ENCODE assay signal across 10 mouse cellular contexts in genomic region chr3:51636700-51637099, GRCm38 (mm10). TPM values are rescaled to one million over a fixed set of nuclear protein-coding genes. Genes with fewer than 3 reads are reported as not detected.
DNase-seq lines count a peak whose midpoint lies in the region; ATAC-seq and TF ChIP-seq lines count a peak whose summit lies in the region.
"Had no signal": no experiment of that assay in that cellular context is flagged by ENCODE, and none has a peak within 500 bp of the region (broad histone marks: within the 10 kb centered on the region; RNA-seq: fewer than 3 reads in every experiment).

No protein-coding gene starts in this region.

- no peaks in the 10 kb centered on the region for H3K27me3 ChIP-seq in heart, adult 2 months (ENCODE audit: control insufficient read depth, insufficient read depth, low read length)
- H3K27me3 ChIP-seq in MEL (ENCODE audit: control insufficient read depth in 1 of 2, insufficient read depth in 2 of 2, low read length in 2 of 2), result no peaks in the 10 kb centered on the region; a peak in 1 of 4 replicates
- H3K27me3 ChIP-seq in liver, embryonic 14.5 days (ENCODE audit: control insufficient read depth, insufficient read depth, low read length), result no peaks in the 10 kb centered on the region
- H3K27me3 ChIP-seq in forebrain, embryonic 12.5 days, result no peaks in the 10 kb centered on the region
- no peaks in the 10 kb centered on the region for H3K27me3 ChIP-seq in forebrain, postnatal 0 days (ENCODE audit: insufficient read depth, low read length)
- H3K27me3 ChIP-seq: embryonic facial prominence, embryonic 13.5 days; midbrain, embryonic 12.5 days had no signal

- TF ChIP-seq POLR2A in heart, adult 2 months (IDR thresholded peaks at IDR 0.05; ENCODE audit: insufficient read depth, low read depth, low read length), result no peak
- no peak for TF ChIP-seq POLR2A in MEL (IDR thresholded peaks at IDR 0.05; ENCODE audit: control insufficient read depth in 1 of 2, insufficient read depth in 1 of 2, low read depth in 1 of 2, low read length in 2 of 2, poor library complexity in 1 of 2)

- H3K36me3 ChIP-seq in heart, adult 2 months (ENCODE audit: control insufficient read depth, insufficient read depth, low read length), result no peaks in the 10 kb centered on the region
- peaks cover 0 to 24% of the 10 kb centered on the region in 2 experiments; a peak in 2 of 4 replicates for H3K36me3 ChIP-seq in MEL (ENCODE audit: control insufficient read depth in 1 of 2, insufficient read depth in 2 of 2, low read length in 2 of 2)
- H3K36me3 ChIP-seq in liver, embryonic 14.5 days (replicated peaks; ENCODE audit: control insufficient read depth, insufficient read depth, low read depth), result no peaks in the 10 kb centered on the region
- no peaks in the 10 kb centered on the region for H3K36me3 ChIP-seq in forebrain, embryonic 12.5 days (replicated peaks)
- H3K36me3 ChIP-seq in forebrain, postnatal 0 days (ENCODE audit: insufficient read depth), result no peaks in the 10 kb centered on the region
- H3K36me3 ChIP-seq: embryonic facial prominence, embryonic 13.5 days; midbrain, embryonic 12.5 days had no signal

- no peak for ATAC-seq in liver, embryonic 14.5 days (ENCODE audit: insufficient read depth)
- ATAC-seq in neutrophil, adult 5-6 weeks (ENCODE audit: extremely low read depth, insufficient number of reproducible peaks, low FRiP score, poor library complexity, severe bottlenecking), result peak; percentile 76
- no peak for ATAC-seq in forebrain, embryonic 12.5 days (ENCODE audit: low FRiP score)
- ATAC-seq in forebrain, postnatal 0 days, result no peak

- peak overlapping the region; percentile 26; the same call in 1 of the 2 replicates for H3K4me3 ChIP-seq in heart, adult 2 months
- peak overlapping the region; percentile 82 to 91 for H3K4me3 ChIP-seq in MEL (ENCODE audit: control insufficient read depth in 1 of 2, insufficient read depth in 1 of 2, low read depth in 2 of 2, low read length in 2 of 2)
- H3K4me3 ChIP-seq in liver, embryonic 14.5 days (ENCODE audit: insufficient read depth in 1 of 2, low read depth in 2 of 2, low read length in 2 of 2), result peak overlapping the region; percentile 38 to 39
- H3K4me3 ChIP-seq in forebrain, embryonic 12.5 days (replicated peaks), result no peak overlapping the region
- no peak overlapping the region for H3K4me3 ChIP-seq in forebrain, postnatal 0 days (ENCODE audit: low read depth, low read length)
- H3K4me3 ChIP-seq: embryonic facial prominence, embryonic 13.5 days; midbrain, embryonic 12.5 days had no signal

- TF ChIP-seq EP300 in heart, adult 2 months (IDR thresholded peaks at IDR 0.05; ENCODE audit: insufficient read depth, low read depth, low read length), result no peak
- TF ChIP-seq EP300 in MEL (IDR thresholded peaks at IDR 0.05; ENCODE audit: low read depth in 1 of 2, low read length in 2 of 2), result no peak
- no peak for TF ChIP-seq EP300 in liver, embryonic 14.5 days (IDR thresholded peaks at IDR 0.05; ENCODE audit: low read depth)

- H3K4me1 ChIP-seq in heart, adult 2 months (ENCODE audit: control insufficient read depth, insufficient read depth, low read length), result 0 out of 2 replicates have a peak, but pooled peaks cover 3% of the 10 kb centered on the region
- H3K4me1 ChIP-seq in MEL (ENCODE audit: control insufficient read depth in 1 of 2, insufficient read depth in 2 of 2, low read length in 2 of 2), result peaks cover 16 to 27% of the 10 kb centered on the region in 2 experiments
- peaks cover 0 to 4% of the 10 kb centered on the region in 2 experiments; a peak in 1 of 4 replicates for H3K4me1 ChIP-seq in liver, embryonic 14.5 days (replicated peaks; ENCODE audit: control insufficient read depth in 2 of 2, insufficient read depth in 2 of 2, low read length in 1 of 2)
- H3K4me1 ChIP-seq in forebrain, embryonic 12.5 days, result no peaks in the 10 kb centered on the region
- H3K4me1 ChIP-seq in forebrain, postnatal 0 days (ENCODE audit: insufficient read depth), result peaks cover 3% of the 10 kb centered on the region; the same call in 1 of the 2 replicates
- H3K4me1 ChIP-seq: midbrain, embryonic 12.5 days had no signal

- peak overlapping the region; percentile 31; the same call in 1 of the 2 replicates for H3K27ac ChIP-seq in heart, adult 2 months
- H3K27ac ChIP-seq in MEL (ENCODE audit: control insufficient read depth, low read depth, low read length), result peak overlapping the region; percentile 35; the same call in 1 of the 2 replicates
- no peak overlapping the region for H3K27ac ChIP-seq in liver, embryonic 14.5 days
- no peak overlapping the region for H3K27ac ChIP-seq in forebrain, embryonic 12.5 days
- no peak overlapping the region for H3K27ac ChIP-seq in forebrain, postnatal 0 days (ENCODE audit: low read depth, low read length)
- H3K27ac ChIP-seq: embryonic facial prominence, embryonic 13.5 days; midbrain, embryonic 12.5 days had no signal

- TF ChIP-seq CTCF in heart, adult 2 months (IDR thresholded peaks at IDR 0.05), result no peak
- TF ChIP-seq CTCF in MEL (IDR thresholded peaks at IDR 0.05 in 2 of 3, conservative IDR thresholded peaks at IDR 0.05 in 1 of 3; ENCODE audit: control insufficient read depth in 1 of 3, insufficient read depth in 1 of 3, low read depth in 2 of 3, low read length in 3 of 3, poor library complexity in 1 of 3, severe bottlenecking in 1 of 3), result no peak
- no peak for TF ChIP-seq CTCF in liver, embryonic 14.5 days (IDR thresholded peaks at IDR 0.05; ENCODE audit: low read depth)
- no peak for TF ChIP-seq CTCF in forebrain, postnatal 0 days (IDR thresholded peaks at IDR 0.05; ENCODE audit: low read depth)

- no peaks in the 10 kb centered on the region for H3K9me3 ChIP-seq in MEL (replicated peaks; ENCODE audit: insufficient read depth, low read length)
- H3K9me3 ChIP-seq in liver, embryonic 14.5 days (ENCODE audit: control insufficient read depth, low read length), result peaks cover 3% of the 10 kb centered on the region
- no peaks in the 10 kb centered on the region for H3K9me3 ChIP-seq in forebrain, embryonic 12.5 days
- H3K9me3 ChIP-seq in forebrain, postnatal 0 days (ENCODE audit: low read length), result no peaks in the 10 kb centered on the region

- WGBS in heart, adult 2 months, result 60% methylated on average over 20 of the region's 20 CpGs
- WGBS in liver, embryonic 14.5 days (ENCODE audit: insufficient replicate concordance), result 35% methylated on average over 20 of the region's 20 CpGs
- 95% methylated on average over 20 of the region's 20 CpGs for WGBS in forebrain, embryonic 12.5 days
- WGBS in forebrain, postnatal 0 days, result 93% methylated on average over 20 of the region's 20 CpGs

- no peak for TF ChIP-seq RAD21 in MEL (IDR thresholded peaks at IDR 0.05; ENCODE audit: low read depth, low read length)

- H3K79me2 ChIP-seq in heart, adult 2 months (replicated peaks; ENCODE audit: control insufficient read depth, insufficient read depth, low read length), result no peaks in the 10 kb centered on the region
- no peaks in the 10 kb centered on the region for H3K79me2 ChIP-seq in MEL (ENCODE audit: control insufficient read depth, insufficient read depth, low read length, poor library complexity)

- intact Hi-C loops in heart, adult 2 months (cut with DNase I), result no loop called here
- intact Hi-C loops in heart, postnatal 10 days (cut with DNase I), result no loop called here

- no peak overlapping the region; the same call in 1 of the 2 replicates for H3K9ac ChIP-seq in heart, adult 2 months (ENCODE audit: low read depth, low read length)
- H3K9ac ChIP-seq in MEL (ENCODE audit: control insufficient read depth, low read depth, low read length, poor library complexity, severe bottlenecking), result peak overlapping the region; percentile 69
- H3K9ac ChIP-seq in liver, embryonic 14.5 days (replicated peaks), result no peak overlapping the region
- no peak overlapping the region for H3K9ac ChIP-seq in forebrain, embryonic 12.5 days
- no peak overlapping the region for H3K9ac ChIP-seq in forebrain, postnatal 0 days
- H3K9ac ChIP-seq: embryonic facial prominence, embryonic 13.5 days; midbrain, embryonic 12.5 days had no signal

- peak; percentile 31 to 32 for DNase-seq in heart, adult 2 months
- no peak for DNase-seq in heart, postnatal 10 days
- DNase-seq in MEL (ENCODE audit: low read depth, low spot score), result peak; percentile 66
- no peak for DNase-seq in liver, embryonic 14.5 days (ENCODE audit: low read depth in 3 of 3, low spot score in 3 of 3)
- no peak for DNase-seq in urinary bladder, postnatal 14 days (ENCODE audit: low spot score)
- DNase-seq in forebrain, postnatal 0 days, result no peak

- peak overlapping the region; percentile 48 for H3K4me2 ChIP-seq in liver, embryonic 14.5 days (ENCODE audit: low read depth)
- H3K4me2 ChIP-seq in forebrain, embryonic 12.5 days, result no peak overlapping the region
- no peak overlapping the region for H3K4me2 ChIP-seq in forebrain, postnatal 0 days (ENCODE audit: low read depth)
- H3K4me2 ChIP-seq: embryonic facial prominence, embryonic 13.5 days; midbrain, embryonic 12.5 days had no signal

TF ChIP-seq in MEL, 35 proteins besides CTCF, POLR2A, EP300 and RAD21:
- TF ChIP-seq MEF2A (IDR thresholded peaks at IDR 0.05; ENCODE audit: extremely low read depth, insufficient replicate concordance, low read depth, low read length, poor library complexity, severe bottlenecking) (no peak), ELF1 (IDR thresholded peaks at IDR 0.05; ENCODE audit: low read depth, low read length) (peak; percentile 70), ETS1 (IDR thresholded peaks at IDR 0.05; ENCODE audit: low read depth, low read length) (0 out of 2 replicates have a peak, but pooled peaks have one; percentile 41), ZKSCAN1 (IDR thresholded peaks at IDR 0.05; ENCODE audit: low read depth, low read length) (no peak), TBP (IDR thresholded peaks at IDR 0.05; ENCODE audit: low read depth, low read length) (0 out of 2 replicates have a peak, but pooled peaks have one; percentile 13)

RNA-seq across cellular contexts. Expression of gene Mgst2, which starts 23.5 kb away (rescaled TPM):
- total RNA-seq in heart, adult 2 months (2021), result under 1 TPM; 0.43 to 0.60 TPM
- polyA plus RNA-seq in heart, adult 2 months (2012; rRNA removed), result 0.06 and 1.4 TPM in 2 replicates
- 1 to 10 TPM in 1 of 2 experiments, under 1 TPM in 1; 0.35 to 2.1 TPM for total RNA-seq in heart, postnatal 10 days (2021)
- total RNA-seq in MEL (2012; rRNA removed), result 0.69 and 1.0 TPM in 2 replicates
- 1 to 10 TPM in 1 of 2 experiments, not detected in 1; 3.1 TPM for polyA plus RNA-seq in MEL (2012; ENCODE audit: insufficient read depth in 1 of 2, insufficient read length in 2 of 2, low read depth in 1 of 2, low replicate concordance in 2 of 2, missing spikeins in 1 of 2)
- 2.8 and 3.6 TPM in 2 replicates for polyA plus RNA-seq in liver, embryonic 14.5 days (2012; rRNA removed)
- 19.0 and 20.8 TPM in 2 replicates for polyA plus RNA-seq in liver, embryonic 14.5 days (2014; fragmentation: Nextera tagmentation; extraction: Ambion mirVana)
- 19.1 and 22.7 TPM in 2 replicates for total RNA-seq in neutrophil, adult 5-6 weeks (2017)
- 0.40 TPM in 1 of 2 replicates, not detected in the other for polyA plus RNA-seq in forebrain, embryonic 12.5 days (2016; fragmentation: Nextera tagmentation; extraction: Ambion mirVana)
- 0.54 TPM in 1 of 2 replicates, not detected in the other for total RNA-seq in forebrain, postnatal 0 days (2014; rRNA removed)
- 0.83 and 0.94 TPM in 2 replicates for polyA plus RNA-seq in forebrain, postnatal 0 days (2015; fragmentation: Nextera tagmentation; extraction: Ambion mirVana)

Comparison
In these comparisons a context has a peak if more than half of its experiments do, and no peak if none do; other contexts are left out.
1. DNase-seq: peak in heart, adult 2 months (2 of 2) and MEL (single experiment); none in heart, postnatal 10 days (0 of 2), liver, embryonic 14.5 days (0 of 3), urinary bladder, postnatal 14 days (single experiment) and forebrain, postnatal 0 days (single experiment).
2. H3K27ac ChIP-seq: peak in heart, adult 2 months (single experiment) and MEL (single experiment); none in liver, embryonic 14.5 days (single experiment), forebrain, embryonic 12.5 days (single experiment) and forebrain, postnatal 0 days (single experiment).
3. H3K4me3 ChIP-seq: peak in heart, adult 2 months (single experiment), MEL (2 of 2) and liver, embryonic 14.5 days (2 of 2); none in forebrain, embryonic 12.5 days (single experiment) and forebrain, postnatal 0 days (single experiment).